Mouse (Mus musculus) limb, embryonic 10.5 days (tissue): Measurements from ENCODE around the gene Iqschfp. TPM values are rescaled to one million over a fixed set of nuclear protein-coding genes. Genes with fewer than 3 reads are reported as not detected.

Experiments used
- DNase-seq: peaks from one replicate; pipeline ENCODE4 v3.0.0-alpha.2; 2017; ENCODE audit warnings: low spot score
- H3K27ac ChIP-seq: fragments of 300-500 bp; sonication (generic); 2 replicates; pipeline ENCODE4 v1.5.1; 2016; ENCODE audit warnings: mild to moderate bottlenecking
- H3K27me3 ChIP-seq: fragments of 300-500 bp; sonication (generic); 2 replicates; pipeline ENCODE4 v1.6.1; 2016; ENCODE audit warnings: low read depth, mild to moderate bottlenecking; ENCODE audit not compliant: poor library complexity, severe bottlenecking
- H3K36me3 ChIP-seq: fragments of 300-500 bp; sonication (generic); 2 replicates; pipeline ENCODE4 v1.6.1; 2016; ENCODE audit warnings: mild to moderate bottlenecking, moderate library complexity
- H3K4me1 ChIP-seq: fragments of 300-500 bp; sonication (generic); 2 replicates; pipeline ENCODE4 v1.6.1; 2016
- H3K4me3 ChIP-seq: fragments of 300-500 bp; sonication (generic); 2 replicates; pipeline ENCODE4 v1.5.1; 2016; ENCODE audit warnings: mild to moderate bottlenecking, moderate library complexity
- H3K9me3 ChIP-seq: fragments of 300-500 bp; sonication (generic); replicated peaks from 2 replicates; pipeline ENCODE4 v1.6.1; 2016; ENCODE audit warnings: mild to moderate bottlenecking
- WGBS: fragments of 180-500 bp; shearing (Covaris S2); methylation state at CpG from one replicate; pipeline ENCODE4 v1.1.7; 2016; 5-methylcytosine and 5-hydroxymethylcytosine counted together
- polyA plus RNA-seq: library from polyadenylated mRNA; unstranded; fragments of >200 nt; fragmentation: Nextera tagmentation; extraction: Ambion mirVana; gene quantifications from 2 replicates; pipeline ENCODE4 v1.2.1, GENCODE M21; 2016

Gene Iqschfp
- polyA plus RNA-seq, 1 experiment from 2014 or later, result not detected

DNA sequence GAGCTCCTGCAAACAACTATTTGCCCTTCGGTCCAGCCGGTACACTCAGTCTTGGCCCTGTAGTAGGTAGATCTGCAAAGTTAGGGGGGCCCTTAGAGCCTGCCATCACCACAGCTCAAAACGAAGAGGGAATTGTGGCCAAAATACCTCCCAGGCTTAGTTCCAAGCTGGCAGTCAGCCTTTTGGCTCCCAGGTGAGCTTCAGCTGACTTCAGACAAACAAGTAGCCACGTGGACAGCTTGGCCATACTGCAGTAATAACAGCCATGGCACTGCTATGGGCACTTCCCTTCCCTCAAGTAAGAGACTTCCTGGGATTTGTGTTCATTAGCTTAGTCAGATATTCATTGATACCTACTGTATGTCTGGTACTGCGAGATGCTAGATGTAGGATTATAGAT, 668.0 kb downstream of the Iqschfp start:
- Histone ChIP-seq H3K4me3 (no peak overlapping the region), H3K27ac (no peak overlapping the region), H3K4me1 (no peaks in the 10 kb centered on the region; the same call in 1 of the 2 replicates), H3K9me3 (no peaks in the 10 kb centered on the region), H3K27me3 (no peaks in the 10 kb centered on the region), H3K36me3 (no peaks in the 10 kb centered on the region)
- no peak for DNase-seq
- 89% methylated on average over 5 of the region's 5 CpGs for WGBS

- Histone ChIP-seq H3K4me1 (peaks cover 3% of the 10 kb centered on the region), H3K27ac (no peak overlapping the region), H3K9me3 (no peaks in the 10 kb centered on the region), H3K27me3 (no peaks in the 10 kb centered on the region), H3K4me3 (no peak overlapping the region), H3K36me3 (no peaks in the 10 kb centered on the region)
- no peak for DNase-seq
- WGBS, result 84% methylated on average over 2 of the region's 2 CpGs
Observed at GRCm38 (mm10) chr3:68562838-68563237, 670.8 kb downstream of the Iqschfp start.

DNA sequence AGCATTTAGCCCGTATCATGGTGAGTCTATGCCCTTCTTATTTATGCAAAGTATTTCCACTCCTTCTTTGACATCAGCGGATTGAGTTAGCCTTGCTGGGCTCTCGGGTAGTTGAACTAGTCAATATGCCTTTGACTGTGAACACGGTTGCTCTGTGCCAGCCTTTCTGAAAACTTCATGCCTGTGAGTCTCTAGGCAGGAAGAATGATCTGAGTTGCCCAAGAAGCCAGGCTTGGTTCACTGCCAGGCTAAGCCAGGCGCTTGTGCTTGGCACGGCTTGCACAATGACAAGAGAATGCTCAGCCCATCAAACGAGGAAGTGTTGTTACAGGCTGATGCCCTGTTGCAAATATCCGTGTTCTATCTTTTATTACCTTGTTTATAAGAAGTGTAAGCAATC, 671.9 kb downstream of the Iqschfp start:
- no peaks in the 10 kb centered on the region for H3K36me3 ChIP-seq
- no peaks in the 10 kb centered on the region for H3K9me3 ChIP-seq
- peaks cover 14% of the 10 kb centered on the region for H3K4me1 ChIP-seq
- no peak overlapping the region for H3K27ac ChIP-seq
- no peak for DNase-seq
- H3K27me3 ChIP-seq, result no peaks in the 10 kb centered on the region
- 90% methylated on average over 8 of the region's 8 CpGs for WGBS
- no peak overlapping the region for H3K4me3 ChIP-seq

- no peaks in the 10 kb centered on the region for H3K27me3 ChIP-seq
- DNase-seq, result no peak
- 86% methylated on average over 10 of the region's 10 CpGs for WGBS
- no peak overlapping the region for H3K4me3 ChIP-seq
- no peaks in the 10 kb centered on the region for H3K36me3 ChIP-seq
- no peak overlapping the region for H3K27ac ChIP-seq
- H3K9me3 ChIP-seq, result no peaks in the 10 kb centered on the region
- H3K4me1 ChIP-seq, result peaks cover 14% of the 10 kb centered on the region
Observed at GRCm38 (mm10) chr3:68564978-68565674, 673.1 kb downstream of the Iqschfp start.

- H3K4me1 ChIP-seq, result peaks cover 14% of the 10 kb centered on the region
- 77% methylated on average over 4 of the region's 4 CpGs for WGBS
- no peaks in the 10 kb centered on the region for H3K27me3 ChIP-seq
- H3K4me3 ChIP-seq, result no peak overlapping the region
- H3K9me3 ChIP-seq, result no peaks in the 10 kb centered on the region
- H3K27ac ChIP-seq, result no peak overlapping the region
- no peak for DNase-seq
- no peaks in the 10 kb centered on the region for H3K36me3 ChIP-seq
Observed at GRCm38 (mm10) chr3:68565675-68566055, 673.6 kb downstream of the Iqschfp start.

DNA sequence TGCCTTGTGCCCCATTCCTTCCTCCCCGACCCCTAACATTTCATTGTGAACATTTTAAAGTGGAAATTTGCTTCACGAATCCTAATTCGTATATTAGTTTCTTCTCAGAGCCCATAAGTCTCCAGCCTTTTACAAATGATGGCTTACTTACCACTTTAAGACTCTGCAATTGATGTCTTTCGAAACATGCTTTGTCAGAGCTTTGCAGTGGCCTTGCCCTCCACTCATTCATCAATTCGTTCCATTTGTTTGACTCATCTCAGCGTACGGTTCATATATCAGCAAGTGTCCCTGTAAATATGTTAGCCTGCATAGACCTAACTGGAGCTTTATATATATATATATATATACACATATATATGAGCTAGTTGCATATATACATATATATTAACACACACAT, 675.5 kb downstream of the Iqschfp start:
- Histone ChIP-seq H3K36me3 (no peaks in the 10 kb centered on the region), H3K4me1 (peaks cover 21% of the 10 kb centered on the region), H3K27me3 (no peaks in the 10 kb centered on the region), H3K9me3 (no peaks in the 10 kb centered on the region), H3K27ac (no peak overlapping the region), H3K4me3 (no peak overlapping the region)
- DNase-seq, result no peak
- 90% methylated on average over 7 of the region's 7 CpGs for WGBS

GRCm38 (mm10) chr3:68568149-68568548, 676.1 kb downstream of the Iqschfp start:
- Histone ChIP-seq H3K4me3 (no peak overlapping the region), H3K4me1 (peaks cover 24% of the 10 kb centered on the region), H3K27me3 (no peaks in the 10 kb centered on the region), H3K9me3 (no peaks in the 10 kb centered on the region), H3K27ac (peak overlapping the region; percentile 81), H3K36me3 (no peaks in the 10 kb centered on the region)
- no peak for DNase-seq
- WGBS, result 66% methylated on average over 3 of the region's 3 CpGs

DNA sequence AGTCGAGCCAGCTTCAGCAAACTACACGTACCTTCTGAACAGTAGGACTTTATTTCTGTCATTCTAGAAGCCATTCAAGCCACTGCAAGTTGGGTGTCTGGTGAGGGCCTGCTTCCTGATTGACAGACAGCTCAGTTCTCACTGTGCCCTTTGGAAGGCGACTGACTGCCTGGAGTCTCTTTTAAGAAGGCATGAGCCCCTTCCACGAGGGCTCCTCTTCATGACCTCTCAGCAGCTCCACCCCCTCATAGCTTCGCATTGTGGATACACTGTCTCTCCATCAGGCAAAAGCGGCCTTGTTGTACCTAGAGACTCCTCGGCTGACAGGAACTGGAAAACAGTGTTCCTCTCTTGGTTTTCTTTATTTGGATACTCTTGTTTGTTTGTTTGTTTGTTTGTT, 676.7 kb downstream of the Iqschfp start:
- 54% methylated on average over 7 of the region's 7 CpGs for WGBS
- H3K27me3 ChIP-seq, result no peaks in the 10 kb centered on the region

DNA sequence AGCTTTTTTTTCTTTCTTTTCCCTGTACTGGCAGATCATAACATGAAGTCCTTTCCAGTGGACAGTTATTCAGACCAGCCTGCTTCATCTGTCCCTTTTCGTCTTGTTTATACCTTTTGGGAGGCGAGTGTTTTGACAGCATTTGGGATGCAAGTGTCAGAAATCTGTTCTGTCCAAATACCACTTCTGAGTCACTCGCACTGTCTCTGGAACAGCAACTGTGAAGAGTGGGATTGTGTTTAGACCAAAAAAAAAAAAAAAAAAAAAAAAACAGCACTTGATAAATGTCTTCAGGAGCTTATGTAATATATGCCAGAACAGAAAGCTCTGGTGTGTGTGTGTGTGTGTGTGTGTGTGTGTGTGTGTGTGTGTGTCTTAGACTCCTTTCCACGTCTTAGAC, 678.3 kb downstream of the Iqschfp start:
- no peak overlapping the region for H3K4me3 ChIP-seq
- DNase-seq, result no peak
- no peaks in the 10 kb centered on the region for H3K36me3 ChIP-seq
- no peaks in the 10 kb centered on the region for H3K9me3 ChIP-seq
- H3K4me1 ChIP-seq, result peaks cover 29% of the 10 kb centered on the region
- H3K27me3 ChIP-seq, result peaks cover 1% of the 10 kb centered on the region; the same call in 1 of the 2 replicates
- 87% methylated on average over 4 of the region's 4 CpGs for WGBS
- no peak overlapping the region for H3K27ac ChIP-seq

More for the DNA sequence above, 676.7 kb downstream of the Iqschfp start:
- no peaks in the 10 kb centered on the region for H3K36me3 ChIP-seq
- peaks cover 29% of the 10 kb centered on the region for H3K4me1 ChIP-seq
- peak overlapping the region; percentile 81 for H3K27ac ChIP-seq
- DNase-seq, result no peak
- H3K4me3 ChIP-seq, result no peak overlapping the region
- H3K9me3 ChIP-seq, result no peaks in the 10 kb centered on the region

DNA sequence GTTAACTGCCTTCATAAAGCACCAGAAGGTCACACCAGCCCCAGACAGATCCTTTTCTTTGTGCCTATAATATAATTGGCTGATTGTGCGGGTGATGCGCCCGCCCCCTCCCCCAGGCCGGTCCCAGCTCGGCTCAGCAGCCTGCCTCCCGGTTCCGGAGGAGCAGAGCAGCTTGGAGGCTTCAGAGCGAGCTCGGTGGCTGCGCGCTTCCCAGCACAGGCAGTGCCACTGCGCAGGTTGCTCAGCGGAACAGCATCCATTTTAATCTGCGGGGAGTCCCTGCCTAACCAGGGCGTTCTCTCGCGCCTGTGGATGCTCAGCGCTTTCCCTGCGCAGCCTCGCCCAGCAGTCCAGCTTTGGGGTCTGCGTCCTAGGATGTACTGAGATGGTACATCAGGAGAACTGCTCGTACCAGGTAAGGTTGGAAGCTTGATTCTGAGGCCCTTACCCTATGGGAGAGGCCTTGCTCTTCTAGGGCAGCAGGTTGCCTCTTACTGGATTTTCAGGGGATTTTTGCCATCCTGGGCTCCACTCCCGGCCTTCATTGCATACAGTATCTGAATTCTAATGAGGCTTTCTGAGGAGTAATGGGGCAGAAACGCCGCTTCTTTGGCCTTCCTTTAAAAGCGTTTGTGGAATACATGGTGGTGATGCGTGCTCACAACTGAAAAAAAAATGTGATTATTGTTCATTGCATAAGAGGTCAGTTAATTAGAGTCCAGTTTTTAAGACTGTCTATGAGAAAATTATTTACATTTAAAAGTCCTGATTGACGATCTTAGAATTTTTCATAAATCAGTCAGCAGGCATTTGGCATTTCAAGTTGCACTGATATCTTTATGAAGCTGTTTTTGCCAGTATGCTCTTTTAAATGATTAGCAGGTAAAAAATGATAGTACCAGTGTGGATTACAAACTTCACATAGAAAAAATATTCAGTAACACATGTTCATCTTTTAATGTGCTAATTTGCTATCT, 680.5 kb downstream of the Iqschfp start:
- H3K36me3 ChIP-seq, result no peaks in the 10 kb centered on the region
- H3K27ac ChIP-seq, result peak overlapping the region; percentile 81
- DNase-seq, result peak; percentile 68
- WGBS, result 15% methylated on average over 28 of the region's 28 CpGs
- H3K4me3 ChIP-seq, result peak overlapping the region; percentile 51
- H3K9me3 ChIP-seq, result no peaks in the 10 kb centered on the region
- peaks cover 44% of the 10 kb centered on the region for H3K4me1 ChIP-seq
- peaks cover 13% of the 10 kb centered on the region; the same call in 1 of the 2 replicates for H3K27me3 ChIP-seq

DNA sequence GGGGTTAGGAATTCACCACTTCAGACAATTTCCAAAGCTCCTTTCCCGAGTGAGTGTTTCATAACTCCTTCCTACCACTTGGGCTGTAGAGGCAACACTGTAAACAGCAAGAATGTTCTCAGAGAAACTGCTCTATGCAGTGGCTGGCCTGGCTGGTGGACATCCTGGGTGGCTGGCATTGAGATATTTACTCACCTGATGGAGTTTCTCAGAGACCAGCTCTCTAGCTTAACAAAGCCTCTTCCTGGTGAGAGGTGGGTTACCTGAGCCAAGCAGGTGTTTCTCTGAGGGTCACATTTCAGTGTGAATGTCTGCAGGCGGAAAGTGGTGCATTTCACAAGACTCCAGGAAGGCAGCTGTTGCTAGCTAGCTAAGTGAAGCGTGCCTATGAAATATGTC, 681.2 kb downstream of the Iqschfp start:
- no peak for DNase-seq
- H3K27ac ChIP-seq, result no peak overlapping the region
- WGBS, result 70% methylated on average over 3 of the region's 3 CpGs
- H3K36me3 ChIP-seq, result no peaks in the 10 kb centered on the region
- no peak overlapping the region for H3K4me3 ChIP-seq
- peaks cover 13% of the 10 kb centered on the region; the same call in 1 of the 2 replicates for H3K27me3 ChIP-seq
- H3K4me1 ChIP-seq, result peaks cover 39% of the 10 kb centered on the region
- H3K9me3 ChIP-seq, result no peaks in the 10 kb centered on the region

DNA sequence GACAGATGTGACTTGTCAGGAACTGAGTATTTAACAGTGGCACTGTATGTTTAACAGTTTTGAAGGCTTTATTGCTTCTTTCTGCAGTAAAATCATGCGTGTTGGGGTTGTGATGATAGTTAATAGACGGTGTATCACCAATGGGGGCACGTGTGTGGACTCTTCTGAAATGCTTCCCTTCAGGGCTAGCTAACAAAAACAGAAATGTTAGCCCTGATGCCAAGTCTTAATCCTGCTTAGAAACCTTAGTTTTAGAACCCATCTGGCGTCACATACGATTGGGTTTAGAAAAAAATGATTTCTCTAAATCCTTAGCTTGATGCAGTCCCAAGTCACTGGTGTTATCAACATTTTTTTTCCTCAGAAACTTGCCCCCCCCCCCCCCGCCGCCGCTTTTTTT, 682.1 kb downstream of the Iqschfp start:
- Histone ChIP-seq H3K4me1 (peaks cover 32% of the 10 kb centered on the region), H3K36me3 (no peaks in the 10 kb centered on the region), H3K9me3 (no peaks in the 10 kb centered on the region), H3K4me3 (no peak overlapping the region), H3K27me3 (peaks cover 13% of the 10 kb centered on the region; the same call in 1 of the 2 replicates), H3K27ac (no peak overlapping the region)
- WGBS, result 46% methylated on average over 8 of the region's 8 CpGs
- DNase-seq, result no peak

GRCm38 (mm10) chr3:68574565-68574964, 682.5 kb downstream of the Iqschfp start:
- Histone ChIP-seq H3K27me3 (peaks cover 13% of the 10 kb centered on the region; the same call in 1 of the 2 replicates), H3K4me3 (no peak overlapping the region), H3K36me3 (no peaks in the 10 kb centered on the region), H3K9me3 (no peaks in the 10 kb centered on the region), H3K4me1 (peaks cover 32% of the 10 kb centered on the region), H3K27ac (no peak overlapping the region)
- no peak for DNase-seq
- WGBS, result 77% methylated on average over 8 of the region's 8 CpGs
